Mouse (Mus musculus): ENCODE data around the gene Ptges3l. TPM values are rescaled to one million over a fixed set of nuclear protein-coding genes. Genes with fewer than 3 reads are reported as not detected.
"Not testable (repeated sequence)": the region's sequence is repeated elsewhere in the genome, so short reads cannot be mapped to it uniquely, and the experiment has no call there.

Ptges3l gene
- polyA plus RNA-seq, 1 experiment = 4.2 TPM

GRCm38 (mm10) chr11:101418991-101419390, 6.1 kb downstream of the Ptges3l start:
- Histone ChIP-seq H3K4me3 (ENCODE audit: insufficient read depth, low read depth, low read length) (no peak overlapping the region), H3K27ac (replicated peaks; ENCODE audit: low read depth, low read length) (no peak overlapping the region), H3K4me1 (ENCODE audit: control insufficient read depth, insufficient read depth, insufficient read length, low read length) (peaks cover 1% of the 10 kb centered on the region; the same call in 1 of the 2 replicates)

- no peaks in the 10 kb centered on the region for H3K4me1 ChIP-seq (ENCODE audit: control insufficient read depth, insufficient read depth, insufficient read length, low read length)
- peak within 1 kb of the TSS; percentile 97 for H3K4me3 ChIP-seq (ENCODE audit: insufficient read depth, low read depth, low read length)
- H3K27ac ChIP-seq (replicated peaks; ENCODE audit: low read depth, low read length) = peak within 1 kb of the TSS; percentile 94
These were observed 7.9 kb downstream of the Ptges3l start, which contains the start of gene Aarsd1 for GRCm38 (mm10) chr11:101417101-101417855. Aarsd1 (minus strand) TSS chr11:101417615.

- Histone ChIP-seq H3K4me1 (ENCODE audit: control insufficient read depth, insufficient read depth, insufficient read length, low read length) (no peaks in the 10 kb centered on the region), H3K4me3 (ENCODE audit: insufficient read depth, low read depth, low read length) (peak overlapping the region; percentile 97), H3K27ac (replicated peaks; ENCODE audit: low read depth, low read length) (no peak overlapping the region)
These were observed 8.6 kb downstream of the Ptges3l start for GRCm38 (mm10) chr11:101416433-101417100.

- no peak overlapping the region for H3K27ac ChIP-seq (replicated peaks; ENCODE audit: low read depth, low read length)
- H3K4me3 ChIP-seq (ENCODE audit: insufficient read depth, low read depth, low read length) = no peak overlapping the region
- H3K4me1 ChIP-seq (ENCODE audit: control insufficient read depth, insufficient read depth, insufficient read length, low read length) = no peaks in the 10 kb centered on the region
These were observed 9.8 kb downstream of the Ptges3l start for GRCm38 (mm10) chr11:101415306-101415705.

GRCm38 (mm10) chr11:101395110-101395509, 30.0 kb downstream of the Ptges3l start:
- Histone ChIP-seq H3K27ac (replicated peaks; ENCODE audit: low read depth, low read length) (no peak overlapping the region), H3K4me3 (ENCODE audit: insufficient read depth, low read depth, low read length) (no peak overlapping the region), H3K4me1 (ENCODE audit: control insufficient read depth, insufficient read depth, insufficient read length, low read length) (no peaks in the 10 kb centered on the region)

GRCm38 (mm10) chr11:101381817-101382216, 43.3 kb downstream of the Ptges3l start:
- no peak overlapping the region for H3K4me3 ChIP-seq (ENCODE audit: insufficient read depth, low read depth, low read length)
- peaks cover 3% of the 10 kb centered on the region; the same call in 1 of the 2 replicates for H3K4me1 ChIP-seq (ENCODE audit: control insufficient read depth, insufficient read depth, insufficient read length, low read length)
- no peak overlapping the region for H3K27ac ChIP-seq (replicated peaks; ENCODE audit: low read depth, low read length)

- peak overlapping the region; percentile 92 for H3K27ac ChIP-seq (replicated peaks; ENCODE audit: low read depth, low read length)
- H3K4me1 ChIP-seq (ENCODE audit: control insufficient read depth, insufficient read depth, insufficient read length, low read length) = peaks cover 2% of the 10 kb centered on the region; the same call in 1 of the 2 replicates
- no peak overlapping the region for H3K4me3 ChIP-seq (ENCODE audit: insufficient read depth, low read depth, low read length)
These were observed 46.2 kb downstream of the Ptges3l start for GRCm38 (mm10) chr11:101378926-101379325.

GRCm38 (mm10) chr11:101378196-101378595, 46.9 kb downstream of the Ptges3l start:
- H3K4me1 ChIP-seq (ENCODE audit: control insufficient read depth, insufficient read depth, insufficient read length, low read length); H3K4me3 ChIP-seq (ENCODE audit: insufficient read depth, low read depth, low read length): not testable (repeated sequence)
- H3K27ac ChIP-seq (replicated peaks; ENCODE audit: low read depth, low read length) = peak overlapping the region; percentile 92

- 0 out of 2 replicates have a peak, but pooled peaks cover under 1% of the 10 kb centered on the region for H3K4me1 ChIP-seq (ENCODE audit: control insufficient read depth, insufficient read depth, insufficient read length, low read length)
- H3K27ac ChIP-seq (replicated peaks; ENCODE audit: low read depth, low read length) = no peak overlapping the region
- H3K4me3 ChIP-seq (ENCODE audit: insufficient read depth, low read depth, low read length) = no peak overlapping the region
These were observed 50.7 kb downstream of the Ptges3l start for GRCm38 (mm10) chr11:101374421-101374938.

- H3K4me1 ChIP-seq (ENCODE audit: control insufficient read depth, insufficient read depth, insufficient read length, low read length) = no peaks in the 10 kb centered on the region
- no peak overlapping the region for H3K27ac ChIP-seq (replicated peaks; ENCODE audit: low read depth, low read length)
- no peak overlapping the region for H3K4me3 ChIP-seq (ENCODE audit: insufficient read depth, low read depth, low read length)
These were observed 55.0 kb downstream of the Ptges3l start for GRCm38 (mm10) chr11:101370141-101370540.

Other genes with a start within 250 kb of the Ptges3l start
- 1.2 TPM in 1 of 2 replicates, not detected in the other for gene Ccr10, start 249.9 kb downstream of the Ptges3l start, polyA plus RNA-seq (2012; ENCODE audit: insufficient read depth, insufficient read length, missing spikeins)
- 13.3 and 20.7 TPM in 2 replicates for gene Ezh1, start 198.9 kb downstream of the Ptges3l start, polyA plus RNA-seq (2012; ENCODE audit: insufficient read depth, insufficient read length, missing spikeins)
- gene Ramp2, start 179.3 kb downstream of the Ptges3l start, polyA plus RNA-seq (2012; ENCODE audit: insufficient read depth, insufficient read length, missing spikeins) = 20.0 and 27.6 TPM in 2 replicates
- gene Vps25, start 171.6 kb downstream of the Ptges3l start, polyA plus RNA-seq (2012; ENCODE audit: insufficient read depth, insufficient read length, missing spikeins) = 109 and 141 TPM in 2 replicates
- gene Wnk4, start 164.8 kb downstream of the Ptges3l start, polyA plus RNA-seq (2012; ENCODE audit: insufficient read depth, insufficient read length, missing spikeins) = not detected in 2 replicates
- 0.75 and 0.79 TPM in 2 replicates for gene Cntd1, start 146.3 kb downstream of the Ptges3l start, polyA plus RNA-seq (2012; ENCODE audit: insufficient read depth, insufficient read length, missing spikeins)
- gene Coa3, start 146.2 kb downstream of the Ptges3l start, polyA plus RNA-seq (2012; ENCODE audit: insufficient read depth, insufficient read length, missing spikeins) = 134 and 144 TPM in 2 replicates
- 38.3 and 48.7 TPM in 2 replicates for gene Becn1, start 123.0 kb downstream of the Ptges3l start, polyA plus RNA-seq (2012; ENCODE audit: insufficient read depth, insufficient read length, missing spikeins)
- 58.0 and 79.6 TPM in 2 replicates for gene Psme3, start 109.1 kb downstream of the Ptges3l start, polyA plus RNA-seq (2012; ENCODE audit: insufficient read depth, insufficient read length, missing spikeins)
- gene Aoc2, start 100.3 kb downstream of the Ptges3l start, polyA plus RNA-seq (2012; ENCODE audit: insufficient read depth, insufficient read length, missing spikeins) = 0.55 TPM in 1 of 2 replicates, not detected in the other
- 156 and 209 TPM in 2 replicates for gene Aoc3, start 94.7 kb downstream of the Ptges3l start, polyA plus RNA-seq (2012; ENCODE audit: insufficient read depth, insufficient read length, missing spikeins)
- gene G6pc, start 57.8 kb downstream of the Ptges3l start, polyA plus RNA-seq (2012; ENCODE audit: insufficient read depth, insufficient read length, missing spikeins) = not detected in 2 replicates
- 20.2 and 30.5 TPM in 2 replicates for gene Aarsd1, start 7.7 kb downstream of the Ptges3l start, polyA plus RNA-seq (2012; ENCODE audit: insufficient read depth, insufficient read length, missing spikeins)
- 7.1 and 9.8 TPM in 2 replicates for gene Gm27029, start 537 bp downstream of the Ptges3l start, polyA plus RNA-seq (2012; ENCODE audit: insufficient read depth, insufficient read length, missing spikeins)
- 5.6 and 5.8 TPM in 2 replicates for gene Rundc1, start 248 bp downstream of the Ptges3l start, polyA plus RNA-seq (2012; ENCODE audit: insufficient read depth, insufficient read length, missing spikeins)
- 376 and 386 TPM in 2 replicates for gene Rpl27, start 17.0 kb upstream of the Ptges3l start, polyA plus RNA-seq (2012; ENCODE audit: insufficient read depth, insufficient read length, missing spikeins)
- gene Ifi35, start 23.1 kb upstream of the Ptges3l start, polyA plus RNA-seq (2012; ENCODE audit: insufficient read depth, insufficient read length, missing spikeins) = 14.8 and 19.7 TPM in 2 replicates
- gene Rnd2, start 39.7 kb upstream of the Ptges3l start, polyA plus RNA-seq (2012; ENCODE audit: insufficient read depth, insufficient read length, missing spikeins) = 3.7 and 3.8 TPM in 2 replicates
- 16.0 and 22.4 TPM in 2 replicates for gene Vat1, start 40.9 kb upstream of the Ptges3l start, polyA plus RNA-seq (2012; ENCODE audit: insufficient read depth, insufficient read length, missing spikeins)
- 0.48 TPM in 1 of 2 replicates, not detected in the other for gene Brca1, start 126.6 kb upstream of the Ptges3l start, polyA plus RNA-seq (2012; ENCODE audit: insufficient read depth, insufficient read length, missing spikeins)
- gene Nbr1, start 126.8 kb upstream of the Ptges3l start, polyA plus RNA-seq (2012; ENCODE audit: insufficient read depth, insufficient read length, missing spikeins) = 125 and 139 TPM in 2 replicates
- 31.8 and 39.5 TPM in 2 replicates for gene Tmem106a, start 156.9 kb upstream of the Ptges3l start, polyA plus RNA-seq (2012; ENCODE audit: insufficient read depth, insufficient read length, missing spikeins)
- not detected in 2 replicates for gene Gm11634, start 173.9 kb upstream of the Ptges3l start, polyA plus RNA-seq (2012; ENCODE audit: insufficient read depth, insufficient read length, missing spikeins)
- 27.0 and 33.3 TPM in 2 replicates for gene Rdm1, start 201.9 kb upstream of the Ptges3l start, polyA plus RNA-seq (2012; ENCODE audit: insufficient read depth, insufficient read length, missing spikeins)
- gene Arl4d, start 240.2 kb upstream of the Ptges3l start, polyA plus RNA-seq (2012; ENCODE audit: insufficient read depth, insufficient read length, missing spikeins) = 3.5 and 3.8 TPM in 2 replicates